Mouse (Mus musculus) hindbrain, embryonic 12.5 days (tissue): ENCODE results near the gene Polr2g. TPM values are rescaled to one million over a fixed set of nuclear protein-coding genes. Genes with fewer than 3 reads are reported as not detected.

Source experiments
- ATAC-seq: fragments of 200-750 bp; cut with Nextera tagmentation; 2 replicates; pipeline ENCODE4 v1.8.0; 2017; ENCODE audit warnings: moderate TSS enrichment; ENCODE audit not compliant: low FRiP score
- H3K27ac ChIP-seq: fragments of 300-500 bp; sonication (generic); 2 replicates; pipeline ENCODE4 v1.5.1; 2016; ENCODE audit warnings: mild to moderate bottlenecking
- H3K27me3 ChIP-seq: fragments of 300-500 bp; sonication (generic); 2 replicates; pipeline ENCODE4 v1.6.1; 2016; ENCODE audit warnings: mild to moderate bottlenecking
- H3K36me3 ChIP-seq: fragments of 300-500 bp; sonication (generic); 2 replicates; pipeline ENCODE4 v1.6.1; 2016; ENCODE audit warnings: mild to moderate bottlenecking
- H3K4me1 ChIP-seq: fragments of 300-500 bp; sonication (generic); 2 replicates; pipeline ENCODE4 v1.6.1; 2016
- H3K4me2 ChIP-seq: fragments of 300-500 bp; sonication (generic); replicated peaks from 2 replicates; pipeline ENCODE4 v1.6.1; 2016; ENCODE audit warnings: mild to moderate bottlenecking
- H3K4me3 ChIP-seq: fragments of 300-500 bp; sonication (generic); 2 replicates; pipeline ENCODE4 v1.5.1; 2016; ENCODE audit warnings: mild to moderate bottlenecking
- H3K9ac ChIP-seq: fragments of 300-500 bp; sonication (generic); 2 replicates; pipeline ENCODE4 v1.6.1; 2016; ENCODE audit warnings: mild to moderate bottlenecking, moderate library complexity
- H3K9me3 ChIP-seq: fragments of 300-500 bp; sonication (generic); replicated peaks from 2 replicates; pipeline ENCODE4 v1.6.1; 2016; ENCODE audit warnings: mild to moderate bottlenecking
- WGBS: fragments of 180-500 bp; shearing (Covaris S2); methylation state at CpG from one replicate; pipeline ENCODE4 v1.1.7; 2016; 5-methylcytosine and 5-hydroxymethylcytosine counted together
- polyA plus RNA-seq: library from polyadenylated mRNA; unstranded; fragments of >200 nt; fragmentation: Nextera tagmentation; extraction: Ambion mirVana; gene quantifications from 2 replicates; pipeline ENCODE4 v1.2.1, GENCODE M21; 2016

The Polr2g gene
- polyA plus RNA-seq, 1 experiment from 2014 or later, result 149 TPM

DNA sequence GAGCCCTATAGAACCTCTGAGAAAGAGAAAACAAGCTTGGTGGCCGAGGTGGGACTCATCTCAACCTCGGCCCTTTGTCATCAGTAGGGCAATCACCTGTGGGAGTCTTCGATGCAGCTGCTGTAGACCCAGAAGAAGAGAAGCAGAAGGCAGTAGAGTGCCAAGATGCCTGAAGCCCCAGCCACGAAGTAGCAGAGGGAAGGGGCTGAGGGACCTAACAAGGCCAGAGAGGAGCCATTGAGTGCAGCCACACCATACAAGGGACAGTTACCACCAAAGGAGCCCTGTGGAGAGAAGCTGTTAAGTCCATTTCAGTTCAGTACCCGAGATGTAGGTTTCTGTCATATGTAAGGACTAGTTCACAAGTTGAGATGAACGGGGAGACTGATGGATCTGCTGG is 25.0 kb downstream of the Polr2g start:
- Histone ChIP-seq H3K4me3 (peak overlapping the region; percentile 75), H3K27me3 (no peaks in the 10 kb centered on the region), H3K4me2 (peak overlapping the region; percentile 98), H3K9me3 (no peaks in the 10 kb centered on the region), H3K27ac (peak overlapping the region; percentile 99; the same call in 1 of the 2 replicates), H3K9ac (peak overlapping the region; percentile 94), H3K36me3 (peaks cover 34% of the 10 kb centered on the region), H3K4me1 (peaks cover 32% of the 10 kb centered on the region)
- ATAC-seq, result no peak
- 66% methylated on average over 6 of the region's 6 CpGs for WGBS

DNA sequence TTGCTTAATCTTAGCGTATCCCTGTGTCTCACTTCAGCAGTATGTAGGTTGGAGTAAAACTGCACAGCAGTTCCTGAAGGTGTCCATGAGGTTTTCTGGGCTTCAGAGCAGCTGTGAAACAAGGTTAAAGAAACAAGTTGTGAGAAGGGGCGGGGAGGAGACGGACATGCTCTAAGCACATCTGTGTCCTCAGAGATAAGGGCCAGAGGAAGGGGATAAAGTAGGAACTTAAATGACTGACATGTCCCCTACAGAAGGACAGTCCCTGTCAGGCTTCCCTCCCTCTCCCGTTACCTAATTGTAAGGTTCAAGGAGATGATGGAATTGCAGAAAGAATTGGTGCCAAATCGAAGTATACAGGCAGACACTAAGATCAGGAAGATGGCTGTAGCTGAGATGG is 25.4 kb downstream of the Polr2g start:
- Histone ChIP-seq H3K9ac (no peak overlapping the region), H3K4me2 (peak overlapping the region; percentile 98), H3K27ac (0 out of 2 replicates have a peak overlapping the region, but pooled peaks have one; percentile 99), H3K4me1 (peaks cover 32% of the 10 kb centered on the region), H3K9me3 (no peaks in the 10 kb centered on the region), H3K36me3 (peaks cover 36% of the 10 kb centered on the region), H3K4me3 (peak overlapping the region; percentile 75), H3K27me3 (no peaks in the 10 kb centered on the region)
- no peak for ATAC-seq
- 82% methylated on average over 5 of the region's 5 CpGs for WGBS

DNA sequence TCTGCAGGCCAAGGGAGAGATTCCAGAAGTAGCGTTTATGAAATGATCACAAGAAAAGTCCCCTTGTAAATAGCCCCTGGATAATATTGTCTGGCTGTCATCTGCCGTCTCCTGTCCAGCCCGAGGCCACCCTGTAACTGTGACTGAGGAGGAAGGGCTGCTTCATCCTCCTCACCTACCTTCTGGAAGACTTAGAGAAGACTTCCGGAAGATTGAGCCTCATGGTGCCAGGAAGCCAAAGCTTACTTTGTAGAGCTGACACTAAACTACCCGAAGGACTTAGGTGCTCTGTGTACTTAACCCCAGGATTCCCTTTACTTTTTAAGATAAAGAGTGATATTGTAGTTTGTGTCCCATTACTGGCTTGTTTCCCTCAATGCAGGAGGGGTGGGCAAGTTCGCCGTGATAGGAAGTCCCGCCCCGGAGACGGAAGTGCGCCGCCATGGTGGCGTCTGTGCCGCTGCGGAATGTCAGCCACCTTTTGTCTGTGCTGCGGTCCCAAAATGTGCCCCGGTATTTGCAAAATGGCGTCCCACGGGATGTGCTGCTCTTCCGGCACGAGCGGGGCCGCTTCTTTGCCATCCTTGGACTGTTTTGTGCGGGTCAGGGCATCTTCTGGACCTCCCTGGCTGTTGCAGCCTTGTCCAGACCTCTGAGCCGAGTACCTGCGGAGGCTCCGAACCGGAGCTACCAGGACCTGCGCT is 27.7 kb downstream of the Polr2g start, which contains the start of gene Tmem223:
Gene Tmem223, plus strand, starts transcription at position 430 of the 704 bp plus-strand sequence.
- Histone ChIP-seq H3K9me3 (no peaks in the 10 kb centered on the region), H3K27me3 (no peaks in the 10 kb centered on the region), H3K4me2 (peak within 1 kb of the TSS; percentile 70), H3K4me1 (peaks cover 31% of the 10 kb centered on the region), H3K36me3 (peaks cover 56% of the 10 kb centered on the region), H3K4me3 (peak within 1 kb of the TSS; percentile 83), H3K27ac (peak within 1 kb of the TSS; percentile 93), H3K9ac (peak within 1 kb of the TSS; percentile 97)
- WGBS, result 22% methylated on average over 29 of the region's 29 CpGs
- peak; percentile 46; the same call in 1 of the 2 replicates for ATAC-seq

DNA sequence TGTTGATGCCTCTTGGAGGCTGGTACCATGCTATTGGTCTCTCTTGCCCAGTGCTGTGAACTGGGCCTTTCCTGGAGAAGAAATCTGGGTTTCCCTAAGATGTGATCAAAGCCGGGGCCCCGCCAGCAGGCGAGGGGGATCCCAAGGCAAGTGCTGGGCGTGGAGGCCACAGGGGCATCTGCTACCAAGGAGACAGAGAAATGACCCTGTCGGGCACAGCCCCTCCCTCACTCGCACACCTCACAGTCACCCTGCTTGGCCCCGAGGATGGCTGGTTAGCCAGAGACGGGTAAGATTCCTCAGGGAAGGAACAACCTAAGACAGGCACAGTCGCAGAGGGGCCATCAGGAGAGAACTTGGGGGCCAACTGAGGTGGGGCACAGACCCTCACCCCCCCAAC is 32.8 kb downstream of the Polr2g start:
- no peaks in the 10 kb centered on the region; the same call in 1 of the 2 replicates for H3K9me3 ChIP-seq
- no peak overlapping the region for H3K4me3 ChIP-seq
- H3K27ac ChIP-seq, result no peak overlapping the region
- ATAC-seq, result no peak
- H3K4me1 ChIP-seq, result peaks cover 4% of the 10 kb centered on the region; the same call in 1 of the 2 replicates
- WGBS, result 94% methylated on average over 9 of the region's 9 CpGs
- H3K9ac ChIP-seq, result no peak overlapping the region
- H3K27me3 ChIP-seq, result no peaks in the 10 kb centered on the region
- no peak overlapping the region for H3K4me2 ChIP-seq
- H3K36me3 ChIP-seq, result peaks cover 83% of the 10 kb centered on the region

DNA sequence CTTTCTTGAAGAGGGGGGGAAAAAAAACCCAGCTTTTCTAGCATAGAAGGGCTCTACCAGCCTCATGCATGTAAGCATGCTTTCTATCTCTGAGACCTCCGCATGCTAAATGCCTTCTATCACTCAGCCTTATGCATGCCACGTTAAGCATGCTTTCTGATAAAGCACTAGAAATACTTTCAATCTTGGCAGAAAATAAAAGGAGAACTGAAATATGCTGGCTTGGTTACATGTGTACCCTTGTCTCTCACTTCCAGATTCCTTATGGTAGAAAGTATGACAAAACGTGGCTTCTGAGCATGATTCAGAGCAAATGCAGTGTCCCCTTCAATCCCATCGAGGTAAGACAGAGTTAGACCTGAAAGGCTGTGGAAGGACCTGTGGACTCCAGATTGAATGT is 35.1 kb downstream of the Polr2g start:
- no peak overlapping the region for H3K27ac ChIP-seq
- ATAC-seq, result no peak

DNA sequence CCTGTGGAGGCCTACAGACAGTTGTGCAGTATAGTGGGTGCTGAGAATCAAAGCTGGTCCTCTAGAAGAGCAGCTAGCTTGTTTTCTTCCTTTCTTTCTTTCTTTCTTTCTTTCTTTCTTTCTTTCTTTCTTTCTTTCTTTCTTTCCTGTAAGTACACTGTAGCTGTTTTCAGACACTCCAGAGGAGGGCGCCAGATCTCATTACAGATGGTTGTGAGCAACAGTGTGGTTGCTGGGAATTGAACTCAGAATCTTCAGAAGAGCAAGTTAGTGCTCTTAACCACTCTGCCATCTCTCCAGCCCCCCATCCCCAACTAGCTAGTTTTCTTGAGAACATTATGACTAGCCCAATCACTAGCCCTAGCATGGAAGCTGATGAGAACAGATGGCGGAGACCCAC is 37.6 kb downstream of the Polr2g start:
- no peak for ATAC-seq

More for the DNA sequence above, 35.1 kb downstream of the Polr2g start:
- no peak overlapping the region for H3K4me3 ChIP-seq
- 90% methylated on average over 4 of the region's 4 CpGs for WGBS
- no peaks in the 10 kb centered on the region; the same call in 1 of the 2 replicates for H3K9me3 ChIP-seq
- H3K4me1 ChIP-seq, result peaks cover 8% of the 10 kb centered on the region
- peaks cover 61% of the 10 kb centered on the region for H3K36me3 ChIP-seq
- H3K9ac ChIP-seq, result no peak overlapping the region
- no peaks in the 10 kb centered on the region for H3K27me3 ChIP-seq
- H3K4me2 ChIP-seq, result no peak overlapping the region

DNA sequence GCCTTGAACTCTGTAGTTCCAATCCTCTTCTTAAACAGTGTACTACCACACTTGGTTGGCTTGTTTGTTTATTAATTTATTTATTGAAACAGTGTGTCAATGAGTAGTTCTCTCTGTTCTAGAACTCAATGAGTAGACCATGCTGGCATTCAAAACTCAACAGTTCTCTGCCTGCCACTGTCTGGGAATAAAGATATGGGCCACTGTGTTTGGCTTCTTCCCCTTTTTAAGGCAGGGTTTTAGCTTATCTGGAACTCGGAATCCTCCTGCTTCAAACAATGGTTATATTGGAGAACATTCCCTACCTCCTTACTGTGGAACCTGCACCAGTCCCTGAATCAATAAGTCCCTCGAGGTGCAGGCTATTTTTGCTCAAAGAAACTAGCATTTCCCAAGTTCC is 39.5 kb downstream of the Polr2g start:
- peaks cover 28% of the 10 kb centered on the region for H3K4me1 ChIP-seq
- H3K9me3 ChIP-seq, result no peaks in the 10 kb centered on the region
- H3K9ac ChIP-seq, result no peak overlapping the region
- ATAC-seq, result no peak
- no peak overlapping the region for H3K4me3 ChIP-seq
- peaks cover 30% of the 10 kb centered on the region for H3K36me3 ChIP-seq
- no peak overlapping the region for H3K27ac ChIP-seq
- no peak overlapping the region for H3K4me2 ChIP-seq
- 93% methylated on average over 2 of the region's 2 CpGs for WGBS
- H3K27me3 ChIP-seq, result no peaks in the 10 kb centered on the region

More for the DNA sequence above, 37.6 kb downstream of the Polr2g start:
- H3K4me3 ChIP-seq, result no peak overlapping the region
- WGBS, result 80% methylated on average over 2 of the region's 2 CpGs
- no peak overlapping the region for H3K27ac ChIP-seq
- H3K9ac ChIP-seq, result no peak overlapping the region
- H3K27me3 ChIP-seq, result no peaks in the 10 kb centered on the region
- H3K4me1 ChIP-seq, result peaks cover 23% of the 10 kb centered on the region
- H3K36me3 ChIP-seq, result peaks cover 36% of the 10 kb centered on the region
- H3K4me2 ChIP-seq, result no peak overlapping the region
- no peaks in the 10 kb centered on the region; the same call in 1 of the 2 replicates for H3K9me3 ChIP-seq

DNA sequence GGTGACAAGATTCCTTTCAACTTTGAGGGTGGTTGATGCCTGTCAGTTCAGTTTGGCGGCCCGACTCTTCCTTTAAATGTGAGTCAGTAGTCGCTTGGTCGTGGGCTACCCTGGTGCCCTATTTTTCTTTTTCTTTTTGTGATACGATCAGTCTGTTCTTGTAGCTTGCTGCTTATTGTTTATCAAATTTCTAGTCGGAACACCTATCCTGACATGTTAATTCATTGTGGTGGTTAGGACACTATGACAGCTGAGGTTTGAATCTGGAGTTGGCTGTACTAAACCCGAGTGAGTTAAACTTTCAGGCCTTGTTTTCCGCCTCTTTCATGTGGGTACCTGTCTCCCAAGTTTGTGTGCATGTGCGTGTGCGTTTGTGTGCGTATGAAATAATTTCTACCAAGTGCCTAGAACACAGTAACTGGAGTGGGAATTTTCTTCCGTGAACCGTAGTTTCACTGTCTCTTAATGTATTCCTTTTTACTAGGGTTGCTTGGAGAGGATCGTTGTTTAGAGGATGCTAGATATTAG is 40.8 kb downstream of the Polr2g start:
- H3K36me3 ChIP-seq, result peaks cover 24% of the 10 kb centered on the region
- WGBS, result 5% methylated on average over 14 of the region's 14 CpGs
- peak overlapping the region; percentile 98 for H3K9ac ChIP-seq
- H3K4me2 ChIP-seq, result peak overlapping the region; percentile 72
- ATAC-seq, result no peak; the same call in 1 of the 2 replicates
- H3K4me3 ChIP-seq, result peak overlapping the region; percentile 99
- H3K4me1 ChIP-seq, result peaks cover 28% of the 10 kb centered on the region
- no peaks in the 10 kb centered on the region for H3K9me3 ChIP-seq
- H3K27me3 ChIP-seq, result no peaks in the 10 kb centered on the region
- peak overlapping the region; percentile 91 for H3K27ac ChIP-seq

DNA sequence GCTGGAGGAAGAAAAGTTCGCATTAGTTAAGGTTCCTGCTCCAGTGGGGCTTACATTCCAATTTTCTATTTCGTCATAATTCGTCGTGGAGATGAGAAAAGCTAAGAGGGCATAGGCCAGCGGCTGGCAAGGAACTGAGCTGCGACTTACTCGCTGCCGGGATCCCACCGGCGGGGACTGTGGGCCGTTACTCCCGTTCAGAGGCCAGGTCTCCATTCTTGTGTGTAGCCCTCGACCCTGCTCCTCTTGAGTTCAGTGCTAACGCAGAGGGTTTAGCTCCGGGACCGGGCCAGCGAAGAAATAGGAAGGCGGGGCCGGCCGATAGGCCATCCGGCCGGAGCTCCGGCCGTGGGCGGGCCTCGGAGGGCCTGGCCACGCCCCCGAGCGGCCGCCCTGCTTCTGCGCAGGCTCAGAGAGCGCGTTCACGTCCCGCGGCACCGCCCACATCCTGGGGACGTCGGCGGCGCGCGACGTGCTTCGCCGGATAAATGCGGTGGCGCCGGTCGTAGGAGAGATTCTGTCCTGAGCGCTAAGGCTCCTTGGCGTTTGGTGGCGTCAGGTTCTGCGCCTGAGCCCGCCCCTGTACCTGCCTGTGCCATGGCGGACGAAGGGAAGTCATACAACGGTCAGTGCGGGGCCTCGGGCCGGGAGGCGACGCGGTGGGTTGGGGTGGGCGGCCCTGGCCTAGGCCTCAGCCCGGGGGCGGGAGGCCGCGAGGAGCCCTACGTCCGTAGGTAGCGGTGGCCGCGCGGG is 41.6 kb downstream of the Polr2g start, which contains the start of gene Nxf1:
Gene Nxf1, plus strand, starts transcription at position 439 of the 753 bp plus-strand sequence.
- H3K27ac ChIP-seq, result peak within 1 kb of the TSS; percentile 91
- 1% methylated on average over 75 of the region's 75 CpGs for WGBS
- peak; percentile 94 for ATAC-seq

DNA sequence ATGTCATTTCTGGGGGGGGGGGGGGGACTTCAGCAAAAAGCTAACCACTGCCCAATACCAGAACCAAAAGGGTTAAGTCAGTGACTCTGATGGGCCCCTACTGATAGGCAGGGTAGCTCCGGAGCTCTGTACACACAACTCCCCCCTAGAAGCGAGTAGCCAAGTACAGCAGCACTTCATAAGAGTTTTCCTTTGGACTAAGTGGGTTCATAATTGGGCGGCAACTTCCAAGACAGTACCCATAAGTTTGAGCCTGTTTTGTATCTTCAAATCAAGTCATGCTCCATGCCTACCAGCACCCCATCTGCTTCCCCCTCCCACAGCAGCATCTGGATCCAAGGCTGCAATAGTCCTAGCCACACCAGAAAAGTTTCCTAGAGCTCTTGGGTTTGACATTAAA is 42.7 kb downstream of the Polr2g start:
- no peaks in the 10 kb centered on the region for H3K9me3 ChIP-seq
- H3K27ac ChIP-seq, result no peak overlapping the region
- H3K27me3 ChIP-seq, result no peaks in the 10 kb centered on the region
- no peak overlapping the region for H3K9ac ChIP-seq
- 0 out of 2 replicates have a peak overlapping the region, but pooled peaks have one; percentile 99 for H3K4me3 ChIP-seq
- H3K4me1 ChIP-seq, result peaks cover 28% of the 10 kb centered on the region
- no peak for ATAC-seq
- WGBS, result 83% methylated on average over 3 of the region's 3 CpGs
- H3K36me3 ChIP-seq, result peaks cover 35% of the 10 kb centered on the region
- H3K4me2 ChIP-seq, result peak overlapping the region; percentile 72

More for the DNA sequence above, 41.6 kb downstream of the Polr2g start, which contains the start of gene Nxf1:
- Histone ChIP-seq H3K4me3 (peak within 1 kb of the TSS; percentile 99), H3K9me3 (no peaks in the 10 kb centered on the region), H3K4me2 (peak within 1 kb of the TSS; percentile 72), H3K4me1 (peaks cover 28% of the 10 kb centered on the region), H3K36me3 (peaks cover 26% of the 10 kb centered on the region), H3K9ac (peak within 1 kb of the TSS; percentile 98), H3K27me3 (no peaks in the 10 kb centered on the region)

DNA sequence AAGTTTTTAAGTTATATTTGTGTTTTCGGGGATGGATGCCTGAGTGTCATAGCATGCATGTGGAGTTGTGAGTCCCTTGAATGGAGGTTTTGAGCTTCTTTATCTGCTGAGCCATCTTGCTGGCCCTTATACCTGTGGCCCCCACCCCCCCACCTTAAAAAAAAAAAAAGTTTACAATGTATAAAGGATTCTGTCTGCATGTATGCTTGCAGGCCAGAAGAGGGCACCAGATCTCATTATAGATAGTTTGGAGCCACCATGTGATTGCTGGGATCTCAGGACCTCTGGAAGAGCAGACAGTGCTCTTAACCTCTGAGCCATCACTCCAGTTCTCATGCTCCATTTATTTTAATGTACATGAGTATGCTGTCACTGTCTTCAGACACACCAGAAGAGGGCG is 51.0 kb downstream of the Polr2g start:
- H3K4me1 ChIP-seq, result peaks cover 9% of the 10 kb centered on the region
- H3K4me3 ChIP-seq, result no peak overlapping the region
- WGBS, result 71% methylated on average over 2 of the region's 2 CpGs
- ATAC-seq, result no peak
- H3K27me3 ChIP-seq, result no peaks in the 10 kb centered on the region
- no peaks in the 10 kb centered on the region for H3K9me3 ChIP-seq
- no peak overlapping the region for H3K9ac ChIP-seq
- no peak overlapping the region for H3K4me2 ChIP-seq
- no peak overlapping the region for H3K27ac ChIP-seq
- peaks cover 78% of the 10 kb centered on the region for H3K36me3 ChIP-seq

DNA sequence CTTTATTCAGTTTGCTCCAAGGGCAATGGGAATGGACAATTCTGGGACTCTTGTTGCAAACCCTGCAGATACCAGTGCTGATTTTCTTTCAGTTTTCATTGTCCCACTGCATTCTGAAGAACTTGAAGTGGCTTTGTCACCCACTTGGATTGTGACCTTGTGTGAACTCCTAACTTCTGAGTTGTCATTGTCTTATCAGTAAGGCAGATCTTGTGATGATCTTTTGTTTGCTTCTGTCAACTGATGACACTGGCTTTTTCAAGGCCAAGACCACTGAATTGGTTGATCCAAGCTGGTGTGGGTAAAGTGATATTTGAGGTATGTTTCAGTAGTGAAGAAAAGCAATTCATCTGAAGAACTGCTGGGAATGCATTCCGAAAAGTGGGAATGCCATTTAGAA is 53.0 kb downstream of the Polr2g start:
- no peak for ATAC-seq
- no peak overlapping the region for H3K4me3 ChIP-seq
- 91% methylated on average over 1 of the region's 1 CpGs for WGBS

More for the DNA sequence above, 53.0 kb downstream of the Polr2g start:
- H3K9ac ChIP-seq, result no peak overlapping the region
- no peaks in the 10 kb centered on the region for H3K27me3 ChIP-seq
- H3K4me2 ChIP-seq, result no peak overlapping the region
- H3K27ac ChIP-seq, result no peak overlapping the region
- H3K9me3 ChIP-seq, result no peaks in the 10 kb centered on the region
- H3K36me3 ChIP-seq, result peaks cover 64% of the 10 kb centered on the region
- peaks cover 20% of the 10 kb centered on the region for H3K4me1 ChIP-seq
